Mouse (Mus musculus): ENCODE data around the gene Kank3. TPM values are rescaled to one million over a fixed set of nuclear protein-coding genes. Genes with fewer than 3 reads are reported as not detected.
A peak's percentile ranks its signal among the peaks of the same experiment; 100 is the strongest.

Kank3 gene
- polyA plus RNA-seq, 1 experiment: 146 TPM

- Histone ChIP-seq H3K27me3 (ENCODE audit: control insufficient read depth, insufficient read depth, low read length) (no peaks in the 10 kb centered on the region), H3K27ac (ENCODE audit: control insufficient read depth, insufficient read depth, low read depth, low read length) (peak overlapping the region; percentile 78), H3K4me1 (ENCODE audit: control insufficient read depth, insufficient read depth, low read length) (peaks cover 14% of the 10 kb centered on the region), H3K36me3 (ENCODE audit: control insufficient read depth, insufficient read depth, low read length) (no peaks in the 10 kb centered on the region), H3K4me3 (ENCODE audit: control insufficient read depth, low read depth, low read length) (peak overlapping the region; percentile 7; the same call in 1 of the 2 replicates)
- TF ChIP-seq CTCF (IDR thresholded peaks at IDR 0.05; ENCODE audit: control insufficient read depth, insufficient read depth, insufficient replicate concordance, low read depth, low read length) (no peak), POLR2A (IDR thresholded peaks at IDR 0.05; ENCODE audit: control insufficient read depth, low read depth, low read length) (no peak)
Measured at GRCm38 (mm10) chr17:33779271-33779966, 30.9 kb upstream of the Kank3 start.

- H3K27ac ChIP-seq (ENCODE audit: control insufficient read depth, insufficient read depth, low read depth, low read length): no peak overlapping the region
- no peaks in the 10 kb centered on the region for H3K36me3 ChIP-seq (ENCODE audit: control insufficient read depth, insufficient read depth, low read length)
- no peak for TF ChIP-seq POLR2A (IDR thresholded peaks at IDR 0.05; ENCODE audit: control insufficient read depth, low read depth, low read length)
- TF ChIP-seq CTCF (IDR thresholded peaks at IDR 0.05; ENCODE audit: control insufficient read depth, insufficient read depth, insufficient replicate concordance, low read depth, low read length): no peak
- no peak overlapping the region for H3K4me3 ChIP-seq (ENCODE audit: control insufficient read depth, low read depth, low read length)
- H3K4me1 ChIP-seq (ENCODE audit: control insufficient read depth, insufficient read depth, low read length): peaks cover 13% of the 10 kb centered on the region
- no peaks in the 10 kb centered on the region for H3K27me3 ChIP-seq (ENCODE audit: control insufficient read depth, insufficient read depth, low read length)
Measured at GRCm38 (mm10) chr17:33779967-33780295, 30.4 kb upstream of the Kank3 start.

GRCm38 (mm10) chr17:33780431-33780830 lies 29.9 kb upstream of the Kank3 start:
- Histone ChIP-seq H3K4me1 (ENCODE audit: control insufficient read depth, insufficient read depth, low read length) (peaks cover 10% of the 10 kb centered on the region), H3K27ac (ENCODE audit: control insufficient read depth, insufficient read depth, low read depth, low read length) (peak overlapping the region; percentile 67)

GRCm38 (mm10) chr17:33781124-33781977 lies 29.0 kb upstream of the Kank3 start, which contains the start of gene Angptl4:
Gene Angptl4, minus strand, starts transcription at chr17:33781830.
- Histone ChIP-seq H3K4me1 (ENCODE audit: control insufficient read depth, insufficient read depth, low read length) (peaks cover 16% of the 10 kb centered on the region), H3K4me3 (ENCODE audit: control insufficient read depth, low read depth, low read length) (peak within 1 kb of the TSS; percentile 74), H3K27ac (ENCODE audit: control insufficient read depth, insufficient read depth, low read depth, low read length) (peak within 1 kb of the TSS; percentile 72), H3K27me3 (ENCODE audit: control insufficient read depth, insufficient read depth, low read length) (no peaks in the 10 kb centered on the region), H3K36me3 (ENCODE audit: control insufficient read depth, insufficient read depth, low read length) (no peaks in the 10 kb centered on the region)
- TF ChIP-seq CTCF (IDR thresholded peaks at IDR 0.05; ENCODE audit: control insufficient read depth, insufficient read depth, insufficient replicate concordance, low read depth, low read length): no peak
- TF ChIP-seq POLR2A (IDR thresholded peaks at IDR 0.05; ENCODE audit: control insufficient read depth, low read depth, low read length): peak; percentile 28

More at GRCm38 (mm10) chr17:33780431-33780830, 29.9 kb upstream of the Kank3 start:
- no peaks in the 10 kb centered on the region for H3K36me3 ChIP-seq (ENCODE audit: control insufficient read depth, insufficient read depth, low read length)
- peak overlapping the region; percentile 74; the same call in 1 of the 2 replicates for H3K4me3 ChIP-seq (ENCODE audit: control insufficient read depth, low read depth, low read length)
- TF ChIP-seq POLR2A (IDR thresholded peaks at IDR 0.05; ENCODE audit: control insufficient read depth, low read depth, low read length): no peak
- no peak for TF ChIP-seq CTCF (IDR thresholded peaks at IDR 0.05; ENCODE audit: control insufficient read depth, insufficient read depth, insufficient replicate concordance, low read depth, low read length)
- H3K27me3 ChIP-seq (ENCODE audit: control insufficient read depth, insufficient read depth, low read length): no peaks in the 10 kb centered on the region

- Histone ChIP-seq H3K27ac (ENCODE audit: control insufficient read depth, insufficient read depth, low read depth, low read length) (peak overlapping the region; percentile 72), H3K4me1 (ENCODE audit: control insufficient read depth, insufficient read depth, low read length) (peaks cover 16% of the 10 kb centered on the region), H3K36me3 (ENCODE audit: control insufficient read depth, insufficient read depth, low read length) (no peaks in the 10 kb centered on the region), H3K27me3 (ENCODE audit: control insufficient read depth, insufficient read depth, low read length) (no peaks in the 10 kb centered on the region), H3K4me3 (ENCODE audit: control insufficient read depth, low read depth, low read length) (no peak overlapping the region; the same call in 1 of the 2 replicates)
- TF ChIP-seq POLR2A (IDR thresholded peaks at IDR 0.05; ENCODE audit: control insufficient read depth, low read depth, low read length) (no peak), CTCF (IDR thresholded peaks at IDR 0.05; ENCODE audit: control insufficient read depth, insufficient read depth, insufficient replicate concordance, low read depth, low read length) (no peak)
Measured at GRCm38 (mm10) chr17:33782067-33782466, 28.3 kb upstream of the Kank3 start.

- Histone ChIP-seq H3K27ac (ENCODE audit: control insufficient read depth, insufficient read depth, low read depth, low read length) (no peak overlapping the region), H3K4me1 (ENCODE audit: control insufficient read depth, insufficient read depth, low read length) (peaks cover 16% of the 10 kb centered on the region), H3K36me3 (ENCODE audit: control insufficient read depth, insufficient read depth, low read length) (no peaks in the 10 kb centered on the region), H3K27me3 (ENCODE audit: control insufficient read depth, insufficient read depth, low read length) (no peaks in the 10 kb centered on the region), H3K4me3 (ENCODE audit: control insufficient read depth, low read depth, low read length) (no peak overlapping the region)
- TF ChIP-seq POLR2A (IDR thresholded peaks at IDR 0.05; ENCODE audit: control insufficient read depth, low read depth, low read length) (no peak), CTCF (IDR thresholded peaks at IDR 0.05; ENCODE audit: control insufficient read depth, insufficient read depth, insufficient replicate concordance, low read depth, low read length) (no peak)
Measured at GRCm38 (mm10) chr17:33783408-33783807, 26.9 kb upstream of the Kank3 start.

GRCm38 (mm10) chr17:33784939-33785338 lies 25.4 kb upstream of the Kank3 start:
- Histone ChIP-seq H3K27me3 (ENCODE audit: control insufficient read depth, insufficient read depth, low read length) (no peaks in the 10 kb centered on the region), H3K4me3 (ENCODE audit: control insufficient read depth, low read depth, low read length) (no peak overlapping the region), H3K36me3 (ENCODE audit: control insufficient read depth, insufficient read depth, low read length) (no peaks in the 10 kb centered on the region), H3K27ac (ENCODE audit: control insufficient read depth, insufficient read depth, low read depth, low read length) (no peak overlapping the region), H3K4me1 (ENCODE audit: control insufficient read depth, insufficient read depth, low read length) (peaks cover 14% of the 10 kb centered on the region)
- no peak for TF ChIP-seq POLR2A (IDR thresholded peaks at IDR 0.05; ENCODE audit: control insufficient read depth, low read depth, low read length)
- no peak for TF ChIP-seq CTCF (IDR thresholded peaks at IDR 0.05; ENCODE audit: control insufficient read depth, insufficient read depth, insufficient replicate concordance, low read depth, low read length)
